Comparison of ENCODE assay signal across 16 mouse cellular contexts in the genomic region with DNA sequence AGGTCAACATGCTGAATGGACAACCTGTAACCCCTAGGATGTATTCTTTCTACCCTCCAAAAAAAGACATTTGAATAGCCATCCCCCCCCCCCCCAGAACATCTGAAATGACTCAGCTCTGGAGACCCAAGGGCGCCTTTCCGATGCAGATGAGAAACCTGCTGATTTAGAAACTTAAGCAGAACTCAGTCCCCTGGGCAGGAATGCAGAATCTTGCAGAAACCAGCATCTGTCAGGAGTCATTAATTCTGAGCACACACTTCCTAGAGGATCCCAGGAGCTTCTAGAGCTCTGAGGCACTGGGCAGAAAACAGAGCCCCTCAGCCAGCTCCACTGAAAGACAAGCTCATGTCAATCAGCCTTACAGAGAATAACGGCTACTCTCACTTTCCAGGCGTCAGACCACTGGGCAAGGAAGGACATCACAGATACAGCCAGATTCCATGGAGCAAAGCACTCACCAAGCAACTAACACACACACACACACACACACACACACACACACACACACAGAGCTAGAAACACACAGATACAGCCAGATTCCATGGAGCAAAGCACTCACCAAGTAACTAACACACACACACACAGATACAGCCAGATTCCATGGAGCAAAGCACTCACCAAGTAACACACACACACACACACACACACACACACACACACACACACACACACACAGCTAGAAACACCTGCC. TPM values are rescaled to one million over a fixed set of nuclear protein-coding genes. Genes with fewer than 3 reads are reported as not detected.
DNase-seq lines count a peak whose midpoint lies in the region; ATAC-seq and TF ChIP-seq lines count a peak whose summit lies in the region.
"Had no signal": no experiment of that assay in that cellular context is flagged by ENCODE, and none has a peak within 500 bp of the region (broad histone marks: within the 10 kb centered on the region; RNA-seq: fewer than 3 reads in every experiment).

No protein-coding gene starts in this region.

- in situ Hi-C loops in Patski (cut with MboI; ENCODE audit: low pct_unique_long_range_greater_than_20kb), result no loop called here

- H3K9me3 ChIP-seq in forebrain, postnatal 0 days (ENCODE audit: low read length), result no peaks in the 10 kb centered on the region
- H3K9me3 ChIP-seq in forebrain, embryonic 16.5 days (ENCODE audit: control insufficient read depth, low read length), result no peaks in the 10 kb centered on the region
- H3K9me3 ChIP-seq in hindbrain, embryonic 15.5 days, result no peaks in the 10 kb centered on the region
- H3K9me3 ChIP-seq in midbrain, embryonic 16.5 days (replicated peaks; ENCODE audit: control insufficient read depth, low read length, poor library complexity, severe bottlenecking), result no peaks in the 10 kb centered on the region
- H3K9me3 ChIP-seq: limb, embryonic 13.5 days had no signal

- no peak for TF ChIP-seq CTCF in forebrain, postnatal 0 days (IDR thresholded peaks at IDR 0.05; ENCODE audit: low read depth)
- no peak for TF ChIP-seq CTCF in Patski (IDR thresholded peaks at IDR 0.05)

- no peak overlapping the region for H3K9ac ChIP-seq in forebrain, postnatal 0 days
- no peak overlapping the region for H3K9ac ChIP-seq in forebrain, embryonic 16.5 days (replicated peaks; ENCODE audit: low read depth, low read length)
- H3K9ac ChIP-seq in hindbrain, embryonic 15.5 days, result no peak overlapping the region
- H3K9ac ChIP-seq in midbrain, embryonic 16.5 days (ENCODE audit: low read depth, low read length), result no peak overlapping the region
- H3K9ac ChIP-seq: limb, embryonic 13.5 days had no signal

- H3K4me1 ChIP-seq in forebrain, postnatal 0 days (ENCODE audit: insufficient read depth), result no peaks in the 10 kb centered on the region
- H3K4me1 ChIP-seq in forebrain, embryonic 16.5 days (replicated peaks; ENCODE audit: control insufficient read depth, insufficient read depth, low read length), result no peaks in the 10 kb centered on the region
- peaks cover 14% of the 10 kb centered on the region for H3K4me1 ChIP-seq in hindbrain, embryonic 15.5 days (replicated peaks)
- H3K4me1 ChIP-seq in midbrain, embryonic 16.5 days (ENCODE audit: control insufficient read depth, insufficient read depth, low read length), result peaks cover 7% of the 10 kb centered on the region
- H3K4me1 ChIP-seq: limb, embryonic 13.5 days had no signal

- no peak overlapping the region for H3K27ac ChIP-seq in forebrain, postnatal 0 days (ENCODE audit: low read depth, low read length)
- H3K27ac ChIP-seq in forebrain, embryonic 16.5 days (ENCODE audit: low read length), result no peak overlapping the region
- H3K27ac ChIP-seq in hindbrain, embryonic 15.5 days (replicated peaks), result peak overlapping the region; percentile 62
- peak overlapping the region; percentile 62; the same call in 1 of the 2 replicates for H3K27ac ChIP-seq in midbrain, embryonic 16.5 days (ENCODE audit: low read length)
- H3K27ac ChIP-seq: layer of hippocampus, adult 2 months; limb, embryonic 13.5 days had no signal

- 36% methylated on average over 4 of the region's 4 CpGs for WGBS in forebrain, postnatal 0 days
- WGBS in forebrain, embryonic 16.5 days, result 36% methylated on average over 4 of the region's 4 CpGs
- WGBS in hindbrain, embryonic 15.5 days, result 13% methylated on average over 4 of the region's 4 CpGs
- 14% methylated on average over 4 of the region's 4 CpGs for WGBS in midbrain, embryonic 16.5 days

- peaks cover 15% of the 10 kb centered on the region for H3K36me3 ChIP-seq in forebrain, postnatal 0 days (ENCODE audit: insufficient read depth)
- H3K36me3 ChIP-seq in forebrain, embryonic 16.5 days (ENCODE audit: control insufficient read depth, insufficient read depth), result no peaks in the 10 kb centered on the region
- H3K36me3 ChIP-seq in hindbrain, embryonic 15.5 days, result peaks cover 17% of the 10 kb centered on the region
- peaks cover 9% of the 10 kb centered on the region for H3K36me3 ChIP-seq in midbrain, embryonic 16.5 days (ENCODE audit: control insufficient read depth, insufficient read depth, low read length)

- H3K4me2 ChIP-seq in forebrain, postnatal 0 days (ENCODE audit: low read depth), result no peak overlapping the region
- H3K4me2 ChIP-seq in forebrain, embryonic 16.5 days (ENCODE audit: low read length), result no peak overlapping the region
- no peak overlapping the region for H3K4me2 ChIP-seq in hindbrain, embryonic 15.5 days
- no peak overlapping the region for H3K4me2 ChIP-seq in midbrain, embryonic 16.5 days (ENCODE audit: low read length)
- H3K4me2 ChIP-seq: limb, embryonic 13.5 days had no signal

- H3K27me3 ChIP-seq in forebrain, postnatal 0 days (ENCODE audit: insufficient read depth, low read length), result no peaks in the 10 kb centered on the region
- no peaks in the 10 kb centered on the region for H3K27me3 ChIP-seq in forebrain, embryonic 16.5 days (replicated peaks; ENCODE audit: control insufficient read depth, insufficient read depth, low read length)
- no peaks in the 10 kb centered on the region for H3K27me3 ChIP-seq in Patski
- H3K27me3 ChIP-seq in hindbrain, embryonic 15.5 days, result no peaks in the 10 kb centered on the region
- no peaks in the 10 kb centered on the region for H3K27me3 ChIP-seq in midbrain, embryonic 16.5 days (ENCODE audit: control insufficient read depth, insufficient read depth, low read depth, low read length)
- H3K27me3 ChIP-seq: limb, embryonic 13.5 days had no signal

- peak; percentile 63 for ATAC-seq in forebrain, postnatal 0 days
- no peak for ATAC-seq in forebrain, embryonic 16.5 days
- peak; percentile 71 for ATAC-seq in Patski
- peak; percentile 85 for ATAC-seq in hindbrain, embryonic 15.5 days (ENCODE audit: low FRiP score, low read depth)
- peak; percentile 85 for ATAC-seq in midbrain, embryonic 16.5 days

- CTCF ChIA-PET in Patski (lab: Charles Lee), result interaction anchor here (0.9 to 1.6 kb wide), 4 partner anchors 10 to 26 kb away, joined by 3 to 5 read pairs (median 4); no protein-coding TSS in a partner anchor

- no peak for DNase-seq in forebrain, postnatal 0 days
- DNase-seq in Patski (ENCODE audit: low read depth, low spot score), result no peak
- DNase-seq in lung, postnatal 36 days, result no peak
- DNase-seq in lung, adult 18-20 months, result no peak
- no peak for DNase-seq in heart, postnatal 4 days
- DNase-seq: cerebellum, adult 18-20 months; gastrocnemius, postnatal 10 days; kidney, adult 18-20 months; lung, adult 2 months; right cerebral cortex, postnatal 4 days; thymus, adult 18-20 months had no signal

- POLR2A ChIA-PET in Patski (lab: Charles Lee), result interaction anchor here (0.7 to 1.4 kb wide), 2 partner anchors 28 to 136 kb away, joined by 4 to 6 read pairs; no protein-coding TSS in a partner anchor

- no peak overlapping the region for H3K4me3 ChIP-seq in forebrain, postnatal 0 days (ENCODE audit: low read depth, low read length)
- no peak overlapping the region for H3K4me3 ChIP-seq in forebrain, embryonic 16.5 days (replicated peaks; ENCODE audit: low read length)
- no peak overlapping the region for H3K4me3 ChIP-seq in hindbrain, embryonic 15.5 days
- no peak overlapping the region for H3K4me3 ChIP-seq in midbrain, embryonic 16.5 days (ENCODE audit: low read depth, low read length)
- H3K4me3 ChIP-seq: layer of hippocampus, adult 2 months; limb, embryonic 13.5 days had no signal

RNA-seq across cellular contexts. Expression of a gene that starts 46.0 kb away (rescaled TPM):
- total RNA-seq in forebrain, postnatal 0 days (2014; rRNA removed), result 36.5 and 39.0 TPM in 2 replicates
- 34.3 and 38.3 TPM in 2 replicates for polyA plus RNA-seq in forebrain, postnatal 0 days (2015; fragmentation: Nextera tagmentation; extraction: Ambion mirVana)
- polyA plus RNA-seq in forebrain, embryonic 16.5 days (2015; fragmentation: Nextera tagmentation; extraction: Ambion mirVana), result 47.3 and 50.5 TPM in 2 replicates
- polyA plus RNA-seq in Patski (2021), result 121 TPM
- polyA plus RNA-seq in hindbrain, embryonic 15.5 days (2015; fragmentation: Nextera tagmentation; extraction: Ambion mirVana), result 57.0 and 58.1 TPM in 2 replicates
- 51.5 and 52.5 TPM in 2 replicates for polyA plus RNA-seq in midbrain, embryonic 16.5 days (2015; fragmentation: Nextera tagmentation; extraction: Ambion mirVana)
- total RNA-seq in heart, postnatal 4 days (2021), result 10 to 100 TPM; 69.1 to 71.0 TPM

Comparison
In these comparisons a context has a peak if more than half of its experiments do, and no peak if none do; other contexts are left out.
1. H3K27ac ChIP-seq: peak in hindbrain, embryonic 15.5 days (single experiment) and midbrain, embryonic 16.5 days (single experiment); none in forebrain, postnatal 0 days (single experiment) and forebrain, embryonic 16.5 days (single experiment).